Mouse (Mus musculus) megakaryocyte, embryonic 14.5 days (primary cell): ENCODE data around the gene Olfr986.

Experiments used
- FLI1 ChIP-seq: IDR thresholded peaks from 2 replicates; pipeline ENCODE4 v1.6.1; 2012; ENCODE audit warnings: low read length, inconsistent platforms, mixed read lengths
- GATA1 ChIP-seq: IDR thresholded peaks from 3 replicates; pipeline ENCODE4 v1.6.1; 2012; ENCODE audit warnings: mixed read lengths, low read length, inconsistent platforms, borderline replicate concordance

DNA sequence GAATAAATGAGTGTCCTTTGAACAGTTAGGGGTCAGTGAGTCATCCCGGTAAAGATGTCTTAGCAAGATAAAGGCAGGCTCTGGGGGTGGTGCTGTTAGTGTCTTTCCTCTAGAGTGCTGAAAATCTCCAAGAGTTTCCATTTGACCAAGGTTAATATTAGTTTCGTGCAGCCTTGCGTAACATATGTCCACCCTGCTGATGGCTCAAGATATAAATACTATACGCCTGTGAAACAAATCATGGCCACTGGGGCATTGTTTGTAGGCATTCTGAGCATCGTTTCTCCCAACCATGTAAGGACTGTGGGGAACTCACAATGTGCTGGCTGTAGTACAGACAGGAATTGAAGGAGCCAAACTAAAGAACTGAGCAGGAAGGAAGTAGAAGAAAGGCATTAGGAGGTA, 25.8 kb downstream of the Olfr986 start:
- TF ChIP-seq GATA1 (no peak), FLI1 (no peak)
